Mouse (Mus musculus) limb, embryonic 11.5 days (tissue): Measurements from ENCODE around the gene Id3. TPM values are rescaled to one million over a fixed set of nuclear protein-coding genes. Genes with fewer than 3 reads are reported as not detected.

ENCODE experiments used
- ATAC-seq: fragments of 200-750 bp; cut with Nextera tagmentation; 2 replicates; pipeline ENCODE4 v1.8.0; 2017; ENCODE audit warnings: low read depth; ENCODE audit not compliant: insufficient number of reproducible peaks, low FRiP score, low TSS enrichment
- DNase-seq: peaks from one replicate; pipeline ENCODE4 v3.0.0-alpha.2; 2015; ENCODE audit warnings: low spot score
- H3K27ac ChIP-seq: fragments of 300-500 bp; sonication (generic); replicated peaks from 2 replicates; pipeline ENCODE4 v1.5.1; 2014; ENCODE audit warnings: low read depth, mild to moderate bottlenecking, low read length
- H3K27me3 ChIP-seq: fragments of 300-500 bp; sonication (generic); 2 replicates; pipeline ENCODE4 v1.6.1; 2014; ENCODE audit warnings: mild to moderate bottlenecking, low read length, mixed read lengths; ENCODE audit not compliant: control insufficient read depth, insufficient read depth
- H3K36me3 ChIP-seq: fragments of 300-500 bp; sonication (generic); 2 replicates; pipeline ENCODE4 v1.6.1; 2014; ENCODE audit warnings: mild to moderate bottlenecking, low read length, moderate library complexity, mixed read lengths; ENCODE audit not compliant: control insufficient read depth, insufficient read depth
- H3K4me1 ChIP-seq: fragments of 300-500 bp; sonication (generic); 2 replicates; pipeline ENCODE4 v1.6.1; 2014; ENCODE audit warnings: low read length, mixed read lengths; ENCODE audit not compliant: control insufficient read depth, insufficient read depth
- H3K4me2 ChIP-seq: fragments of 300-500 bp; sonication (generic); 2 replicates; pipeline ENCODE4 v1.6.1; 2014; ENCODE audit warnings: low read depth, mild to moderate bottlenecking, moderate library complexity; ENCODE audit not compliant: severe bottlenecking
- H3K4me3 ChIP-seq: fragments of 300-500 bp; sonication (generic); 2 replicates; pipeline ENCODE4 v1.5.1; 2014; ENCODE audit warnings: low read depth, low read length
- H3K9ac ChIP-seq: fragments of 300-500 bp; sonication (generic); 2 replicates; pipeline ENCODE4 v1.6.1; 2014; ENCODE audit warnings: mild to moderate bottlenecking, low read length
- H3K9me3 ChIP-seq: fragments of 300-500 bp; sonication (generic); 2 replicates; pipeline ENCODE4 v1.6.1; 2016; ENCODE audit warnings: low read length; ENCODE audit not compliant: control insufficient read depth
- WGBS: fragments of 180-500 bp; shearing (Covaris S2); extraction: QIAGEN DNeasy Blood & Tissue Kit; methylation state at CpG from one replicate; pipeline ENCODE4 v1.1.7; 2014; 5-methylcytosine and 5-hydroxymethylcytosine counted together
- polyA plus RNA-seq: library from polyadenylated mRNA; unstranded; fragments of >200 nt; fragmentation: Nextera tagmentation; extraction: Ambion mirVana; gene quantifications from 2 replicates; pipeline ENCODE4 v1.2.1, GENCODE M21; 2014

Gene Id3
- polyA plus RNA-seq, 1 experiment from 2014 or later, result 581 TPM

GRCm38 (mm10) chr4:136133801-136134200, 9.5 kb upstream of the Id3 start:
- H3K4me3 ChIP-seq, result peak overlapping the region; percentile 29; the same call in 1 of the 2 replicates
- H3K4me1 ChIP-seq, result peaks cover 30% of the 10 kb centered on the region
- peak overlapping the region; percentile 87 for H3K9ac ChIP-seq
- no peak for DNase-seq
- no peaks in the 10 kb centered on the region for H3K9me3 ChIP-seq
- ATAC-seq, result no peak
- no peaks in the 10 kb centered on the region for H3K36me3 ChIP-seq
- peak overlapping the region; percentile 74 for H3K4me2 ChIP-seq
- peak overlapping the region; percentile 98 for H3K27ac ChIP-seq
- 39% methylated on average over 9 of the region's 9 CpGs for WGBS
- H3K27me3 ChIP-seq, result no peaks in the 10 kb centered on the region

GRCm38 (mm10) chr4:136134418-136134977, 8.8 kb upstream of the Id3 start:
- H3K9ac ChIP-seq, result peak overlapping the region; percentile 87
- ATAC-seq, result no peak
- no peaks in the 10 kb centered on the region for H3K9me3 ChIP-seq
- H3K27me3 ChIP-seq, result no peaks in the 10 kb centered on the region
- WGBS, result under 1% methylated on average over 15 of the region's 15 CpGs
- H3K4me3 ChIP-seq, result peak overlapping the region; percentile 29
- peak overlapping the region; percentile 98 for H3K27ac ChIP-seq
- H3K36me3 ChIP-seq, result no peaks in the 10 kb centered on the region
- peaks cover 36% of the 10 kb centered on the region for H3K4me1 ChIP-seq
- peak overlapping the region; percentile 74 for H3K4me2 ChIP-seq
- peak; percentile 68 for DNase-seq

- Histone ChIP-seq H3K4me3 (peak overlapping the region; percentile 29), H3K4me1 (peaks cover 38% of the 10 kb centered on the region), H3K27me3 (no peaks in the 10 kb centered on the region), H3K9ac (peak overlapping the region; percentile 87), H3K36me3 (no peaks in the 10 kb centered on the region), H3K27ac (peak overlapping the region; percentile 98), H3K4me2 (peak overlapping the region; percentile 74), H3K9me3 (no peaks in the 10 kb centered on the region)
- peak; percentile 67 for ATAC-seq
- under 1% methylated on average over 50 of the region's 50 CpGs for WGBS
- peak; percentile 91 for DNase-seq
These were observed 8.1 kb upstream of the Id3 start for GRCm38 (mm10) chr4:136134978-136135873.

GRCm38 (mm10) chr4:136135874-136136728, 7.2 kb upstream of the Id3 start:
- 30% methylated on average over 9 of the region's 9 CpGs for whole genome bisulfite sequencing
- Histone ChIP-seq H3K27ac (peak overlapping the region; percentile 98), H3K4me1 (peaks cover 42% of the 10 kb centered on the region), H3K27me3 (no peaks in the 10 kb centered on the region), H3K36me3 (no peaks in the 10 kb centered on the region), H3K4me2 (peak overlapping the region; percentile 74; the same call in 1 of the 2 replicates), H3K4me3 (no peak overlapping the region), H3K9ac (peak overlapping the region; percentile 87), H3K9me3 (no peaks in the 10 kb centered on the region)
- ATAC-seq (no peak), DNase-seq (peak; percentile 60)

GRCm38 (mm10) chr4:136139326-136140110, 3.8 kb upstream of the Id3 start:
- H3K27ac ChIP-seq, result peak overlapping the region; percentile 96
- no peak for ATAC-seq
- H3K27me3 ChIP-seq, result no peaks in the 10 kb centered on the region
- H3K4me2 ChIP-seq, result peak overlapping the region; percentile 10; the same call in 1 of the 2 replicates
- WGBS, result 58% methylated on average over 17 of the region's 17 CpGs
- H3K9me3 ChIP-seq, result no peaks in the 10 kb centered on the region
- no peak overlapping the region; the same call in 1 of the 2 replicates for H3K9ac ChIP-seq
- DNase-seq, result no peak
- H3K36me3 ChIP-seq, result no peaks in the 10 kb centered on the region
- H3K4me1 ChIP-seq, result peaks cover 50% of the 10 kb centered on the region
- H3K4me3 ChIP-seq, result no peak overlapping the region

- DNase-seq (peak; percentile 99), ATAC-seq (peak; percentile 87)
- Histone ChIP-seq H3K9ac (peak overlapping the region; percentile 28), H3K4me1 (peaks cover 46% of the 10 kb centered on the region), H3K4me3 (0 out of 2 replicates have a peak overlapping the region, but pooled peaks have one; percentile 6), H3K9me3 (no peaks in the 10 kb centered on the region), H3K4me2 (peak overlapping the region; percentile 44), H3K36me3 (no peaks in the 10 kb centered on the region), H3K27ac (peak overlapping the region; percentile 96), H3K27me3 (no peaks in the 10 kb centered on the region)
- WGBS, result 3% methylated on average over 31 of the region's 31 CpGs
These were observed 2.7 kb upstream of the Id3 start for GRCm38 (mm10) chr4:136140327-136141250.
